Mouse (Mus musculus) forebrain, embryonic 16.5 days (tissue): ENCODE results near the gene Nek1. TPM values are rescaled to one million over a fixed set of nuclear protein-coding genes. Genes with fewer than 3 reads are reported as not detected.

Experiments used
- ATAC-seq: fragments of 200-750 bp; cut with Nextera tagmentation; 2 replicates; pipeline ENCODE4 v1.8.0; 2017; ENCODE audit warnings: mild to moderate bottlenecking, moderate library complexity
- H3K27ac ChIP-seq: fragments of 300-500 bp; sonication (generic); 2 replicates; pipeline ENCODE4 v1.5.1; 2014; ENCODE audit warnings: low read length, control low read depth
- H3K27me3 ChIP-seq: fragments of 300-500 bp; sonication (generic); replicated peaks from 2 replicates; pipeline ENCODE4 v1.6.1; 2014; ENCODE audit warnings: low read length; ENCODE audit not compliant: control insufficient read depth, insufficient read depth
- H3K36me3 ChIP-seq: fragments of 300-500 bp; sonication (generic); 2 replicates; pipeline ENCODE4 v1.6.1; 2014; ENCODE audit not compliant: control insufficient read depth, insufficient read depth
- H3K4me1 ChIP-seq: fragments of 300-500 bp; sonication (generic); replicated peaks from 2 replicates; pipeline ENCODE4 v1.6.1; 2014; ENCODE audit warnings: low read length; ENCODE audit not compliant: control insufficient read depth, insufficient read depth
- H3K4me2 ChIP-seq: fragments of 300-500 bp; sonication (generic); 2 replicates; pipeline ENCODE4 v1.6.1; 2014; ENCODE audit warnings: mild to moderate bottlenecking, low read length, control low read depth
- H3K4me3 ChIP-seq: fragments of 300-500 bp; sonication (generic); replicated peaks from 2 replicates; pipeline ENCODE4 v1.5.1; 2014; ENCODE audit warnings: mild to moderate bottlenecking, low read length, control low read depth
- H3K9ac ChIP-seq: fragments of 300-500 bp; sonication (generic); replicated peaks from 2 replicates; pipeline ENCODE4 v1.6.1; 2014; ENCODE audit warnings: low read depth, low read length, control low read depth
- H3K9me3 ChIP-seq: fragments of 300-500 bp; sonication (generic); 2 replicates; pipeline ENCODE4 v1.6.1; 2016; ENCODE audit warnings: low read length; ENCODE audit not compliant: control insufficient read depth
- WGBS: fragments of 180-500 bp; shearing (Covaris S2); extraction: QIAGEN DNeasy Blood & Tissue Kit; methylation state at CpG from one replicate; pipeline ENCODE4 v1.1.7; 2014; 5-methylcytosine and 5-hydroxymethylcytosine counted together
- polyA plus RNA-seq: library from polyadenylated mRNA; unstranded; fragments of >200 nt; fragmentation: Nextera tagmentation; extraction: Ambion mirVana; gene quantifications from 2 replicates; pipeline ENCODE4 v1.2.1, GENCODE M21; 2015

Nek1 gene
- polyA plus RNA-seq: 25.2 and 26.0 TPM in 2 replicates

- H3K27ac ChIP-seq: peak within 1 kb of the TSS; percentile 86
- 1% methylated on average over 57 of the region's 57 CpGs for WGBS
- H3K4me3 ChIP-seq: peak within 1 kb of the TSS; percentile 79
- H3K36me3 ChIP-seq: no peaks in the 10 kb centered on the region
- peak within 1 kb of the TSS; percentile 88 for H3K9ac ChIP-seq
- no peaks in the 10 kb centered on the region for H3K9me3 ChIP-seq
- peak within 1 kb of the TSS; percentile 84 for H3K4me2 ChIP-seq
- H3K4me1 ChIP-seq: peaks cover 13% of the 10 kb centered on the region
- no peaks in the 10 kb centered on the region for H3K27me3 ChIP-seq
- ATAC-seq: peak; percentile 96
Measured at GRCm38 (mm10) chr8:60992910-60993638, at the start of gene Nek1. Gene Nek1 (plus strand): TSS chr8:60993195.

- H3K9ac ChIP-seq: no peak overlapping the region
- no peak for ATAC-seq
- H3K4me3 ChIP-seq: no peak overlapping the region
- no peak overlapping the region for H3K4me2 ChIP-seq
- peaks cover under 1% of the 10 kb centered on the region; the same call in 1 of the 2 replicates for H3K4me1 ChIP-seq
- no peaks in the 10 kb centered on the region for H3K27me3 ChIP-seq
- no peak overlapping the region for H3K27ac ChIP-seq
- no peaks in the 10 kb centered on the region for H3K9me3 ChIP-seq
- no peaks in the 10 kb centered on the region for H3K36me3 ChIP-seq
Measured at GRCm38 (mm10) chr8:60947503-60947902, 45.5 kb upstream of the Nek1 start.

GRCm38 (mm10) chr8:60949859-60950258, 43.1 kb upstream of the Nek1 start:
- no peak for ATAC-seq
- peaks cover 6% of the 10 kb centered on the region; the same call in 1 of the 2 replicates for H3K4me1 ChIP-seq
- H3K27ac ChIP-seq: no peak overlapping the region
- H3K36me3 ChIP-seq: no peaks in the 10 kb centered on the region
- H3K9me3 ChIP-seq: no peaks in the 10 kb centered on the region
- 65% methylated on average over 4 of the region's 4 CpGs for WGBS
- H3K27me3 ChIP-seq: no peaks in the 10 kb centered on the region
- H3K4me3 ChIP-seq: no peak overlapping the region
- no peak overlapping the region for H3K4me2 ChIP-seq
- no peak overlapping the region for H3K9ac ChIP-seq

- Histone ChIP-seq H3K9ac (no peak overlapping the region), H3K4me3 (no peak overlapping the region), H3K4me2 (no peak overlapping the region), H3K27me3 (no peaks in the 10 kb centered on the region), H3K4me1 (peaks cover 6% of the 10 kb centered on the region; the same call in 1 of the 2 replicates), H3K27ac (no peak overlapping the region), H3K36me3 (no peaks in the 10 kb centered on the region), H3K9me3 (no peaks in the 10 kb centered on the region)
- no peak for ATAC-seq
- WGBS: 43% methylated on average over 4 of the region's 4 CpGs
Measured at GRCm38 (mm10) chr8:60951271-60951670, 41.7 kb upstream of the Nek1 start.

- no peak overlapping the region for H3K9ac ChIP-seq
- no peak overlapping the region for H3K4me3 ChIP-seq
- no peaks in the 10 kb centered on the region for H3K36me3 ChIP-seq
- H3K4me2 ChIP-seq: no peak overlapping the region
- H3K27me3 ChIP-seq: no peaks in the 10 kb centered on the region
- WGBS: 90% methylated on average over 1 of the region's 1 CpGs
- no peaks in the 10 kb centered on the region for H3K9me3 ChIP-seq
- peaks cover 6% of the 10 kb centered on the region; the same call in 1 of the 2 replicates for H3K4me1 ChIP-seq
- H3K27ac ChIP-seq: no peak overlapping the region
- ATAC-seq: no peak
Measured at GRCm38 (mm10) chr8:60951757-60952156, 41.2 kb upstream of the Nek1 start.

GRCm38 (mm10) chr8:60952803-60953202, 40.2 kb upstream of the Nek1 start:
- H3K4me2 ChIP-seq: peak overlapping the region; percentile 21; the same call in 1 of the 2 replicates
- H3K9me3 ChIP-seq: no peaks in the 10 kb centered on the region
- no peaks in the 10 kb centered on the region for H3K27me3 ChIP-seq
- 0 out of 2 replicates have a peak overlapping the region, but pooled peaks have one; percentile 22 for H3K9ac ChIP-seq
- WGBS: 28% methylated on average over 5 of the region's 5 CpGs
- peaks cover 6% of the 10 kb centered on the region; the same call in 1 of the 2 replicates for H3K4me1 ChIP-seq
- H3K27ac ChIP-seq: no peak overlapping the region
- ATAC-seq: no peak
- no peak overlapping the region for H3K4me3 ChIP-seq
- H3K36me3 ChIP-seq: no peaks in the 10 kb centered on the region

- Histone ChIP-seq H3K9ac (peak overlapping the region; percentile 69), H3K27me3 (no peaks in the 10 kb centered on the region), H3K36me3 (no peaks in the 10 kb centered on the region), H3K9me3 (no peaks in the 10 kb centered on the region), H3K4me3 (peak overlapping the region; percentile 56), H3K4me1 (peaks cover 6% of the 10 kb centered on the region; the same call in 1 of the 2 replicates), H3K4me2 (peak overlapping the region; percentile 67), H3K27ac (peak overlapping the region; percentile 94)
- peak; percentile 98 for ATAC-seq
- under 1% methylated on average over 15 of the region's 15 CpGs for WGBS
Measured at GRCm38 (mm10) chr8:60954281-60955014, 38.5 kb upstream of the Nek1 start.

- Histone ChIP-seq H3K4me3 (no peak overlapping the region), H3K4me1 (peaks cover 6% of the 10 kb centered on the region; the same call in 1 of the 2 replicates), H3K9me3 (no peaks in the 10 kb centered on the region), H3K27ac (no peak overlapping the region), H3K9ac (no peak overlapping the region), H3K27me3 (no peaks in the 10 kb centered on the region), H3K4me2 (no peak overlapping the region), H3K36me3 (no peaks in the 10 kb centered on the region)
- WGBS: 96% methylated on average over 7 of the region's 7 CpGs
- no peak for ATAC-seq
Measured at GRCm38 (mm10) chr8:60956847-60957246, 36.1 kb upstream of the Nek1 start.

GRCm38 (mm10) chr8:60962763-60963162, 30.2 kb upstream of the Nek1 start:
- H3K4me3 ChIP-seq: no peak overlapping the region
- no peak overlapping the region for H3K9ac ChIP-seq
- H3K4me1 ChIP-seq: no peaks in the 10 kb centered on the region
- no peaks in the 10 kb centered on the region for H3K27me3 ChIP-seq
- 88% methylated on average over 3 of the region's 3 CpGs for WGBS
- H3K27ac ChIP-seq: no peak overlapping the region
- H3K36me3 ChIP-seq: no peaks in the 10 kb centered on the region
- ATAC-seq: no peak
- H3K9me3 ChIP-seq: no peaks in the 10 kb centered on the region
- H3K4me2 ChIP-seq: no peak overlapping the region
